Mouse (Mus musculus) adrenal gland, adult 8-10 months (tissue): ENCODE data around the gene Pglyrp1. TPM values are rescaled to one million over a fixed set of nuclear protein-coding genes. Genes with fewer than 3 reads are reported as not detected.

ENCODE experiments used
- DNase-seq: peaks from one replicate; pipeline ENCODE4 v3.0.0; 2022
- total RNA-seq, 4 experiments: library from RNA; stranded (reverse); gene quantifications; 2 replicates each; pipeline ENCODE4 v1.2.4; 2022

Gene Pglyrp1
- total RNA-seq, 4 experiments from 2014 or later = 1.3 to 2.8 (median 1.8) TPM

DNA sequence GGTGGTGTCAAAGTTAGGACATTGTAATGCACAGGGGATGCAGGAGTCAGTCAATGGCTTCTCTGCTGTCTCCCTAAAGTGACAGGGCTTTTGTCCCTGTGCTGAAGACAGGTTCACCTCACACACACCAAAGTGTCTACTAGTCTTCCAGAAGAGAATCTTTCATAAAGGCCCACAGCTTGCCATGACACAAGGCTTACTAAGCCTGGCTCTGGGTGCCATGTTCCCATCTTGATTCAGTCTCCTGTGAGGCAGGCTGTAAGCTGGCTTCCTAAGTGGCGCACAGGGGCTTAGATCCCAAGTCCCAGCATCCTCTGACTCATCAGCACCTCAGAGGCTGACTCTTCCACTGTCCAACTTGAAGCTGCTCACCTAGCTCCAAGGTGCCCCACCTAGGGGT lies 15.8 kb downstream of the Pglyrp1 start:
- DNase-seq = no peak

DNA sequence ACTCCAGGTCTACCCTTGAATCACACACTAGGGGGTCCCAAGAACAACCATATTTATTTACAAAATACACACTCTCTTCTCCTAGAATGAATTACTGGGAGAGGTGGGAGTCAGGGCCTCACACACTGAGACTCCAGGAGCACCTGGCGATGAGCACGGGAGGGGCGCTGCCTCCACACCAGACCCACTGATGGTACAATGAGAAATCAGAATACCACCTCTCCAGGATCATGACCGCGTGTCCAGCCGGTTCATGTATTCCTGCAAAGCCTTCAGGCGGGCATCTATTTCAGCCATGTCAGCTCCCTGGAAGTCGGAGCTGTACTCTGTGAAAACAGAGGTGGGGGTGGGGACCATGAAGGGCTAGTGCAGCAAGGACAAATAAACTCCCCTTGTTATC lies 19.7 kb downstream of the Pglyrp1 start:
- DNase-seq = no peak

DNA sequence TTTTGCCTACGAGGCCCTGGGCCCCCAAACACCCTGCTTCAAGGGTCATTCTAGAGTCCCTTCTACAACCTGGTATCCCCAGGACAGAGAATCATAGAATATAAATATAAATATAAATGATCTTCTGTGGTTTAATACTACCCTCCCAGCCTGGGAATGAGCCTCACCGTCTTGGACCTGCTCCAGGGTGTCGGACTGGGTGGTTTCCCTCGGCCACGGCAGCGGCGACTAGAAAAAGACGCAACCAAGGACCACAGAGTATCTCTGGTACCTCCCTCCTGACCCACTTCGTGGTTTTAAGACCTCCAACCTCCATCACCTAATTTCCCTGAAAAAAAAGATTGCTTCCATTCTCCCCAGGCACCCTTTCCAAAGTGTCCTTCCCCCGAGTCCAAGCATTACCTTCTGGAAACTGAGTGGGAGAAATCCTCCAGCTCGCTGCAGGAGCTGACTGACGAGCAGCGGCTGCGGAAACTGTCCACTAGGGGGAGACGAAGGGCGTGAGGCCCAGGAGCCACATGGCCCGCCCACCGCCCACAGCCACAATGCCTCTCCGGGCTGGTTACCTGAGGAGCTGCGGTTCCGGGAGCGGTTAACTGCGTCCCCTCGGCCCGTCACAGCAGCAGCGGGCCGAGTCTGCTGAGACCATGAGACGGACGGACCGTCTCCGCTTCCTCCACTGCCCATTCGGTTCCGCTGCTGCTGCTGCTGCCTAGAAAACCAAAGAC lies 20.9 kb downstream of the Pglyrp1 start:
- peak; percentile 70 for DNase-seq

DNA sequence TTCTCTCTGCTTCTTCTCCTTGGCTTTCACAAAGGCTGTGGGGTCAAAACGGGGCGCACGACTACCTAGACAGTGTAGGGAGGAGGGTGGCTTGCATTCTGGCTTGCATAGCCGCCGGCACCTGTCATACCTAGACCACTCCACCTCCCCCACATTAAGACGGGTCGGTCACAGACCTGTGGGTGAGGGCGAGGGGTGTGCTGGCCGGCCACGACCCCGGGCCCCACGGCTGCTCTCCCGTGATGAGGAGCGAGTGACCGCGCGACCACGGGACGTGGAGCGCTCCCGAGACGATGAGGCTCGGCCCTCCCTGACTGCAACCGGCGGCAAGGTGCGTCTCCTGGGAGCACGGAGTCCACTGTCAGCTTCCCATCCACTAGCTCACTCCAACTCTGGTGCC lies 21.9 kb downstream of the Pglyrp1 start:
- no peak for DNase-seq

DNA sequence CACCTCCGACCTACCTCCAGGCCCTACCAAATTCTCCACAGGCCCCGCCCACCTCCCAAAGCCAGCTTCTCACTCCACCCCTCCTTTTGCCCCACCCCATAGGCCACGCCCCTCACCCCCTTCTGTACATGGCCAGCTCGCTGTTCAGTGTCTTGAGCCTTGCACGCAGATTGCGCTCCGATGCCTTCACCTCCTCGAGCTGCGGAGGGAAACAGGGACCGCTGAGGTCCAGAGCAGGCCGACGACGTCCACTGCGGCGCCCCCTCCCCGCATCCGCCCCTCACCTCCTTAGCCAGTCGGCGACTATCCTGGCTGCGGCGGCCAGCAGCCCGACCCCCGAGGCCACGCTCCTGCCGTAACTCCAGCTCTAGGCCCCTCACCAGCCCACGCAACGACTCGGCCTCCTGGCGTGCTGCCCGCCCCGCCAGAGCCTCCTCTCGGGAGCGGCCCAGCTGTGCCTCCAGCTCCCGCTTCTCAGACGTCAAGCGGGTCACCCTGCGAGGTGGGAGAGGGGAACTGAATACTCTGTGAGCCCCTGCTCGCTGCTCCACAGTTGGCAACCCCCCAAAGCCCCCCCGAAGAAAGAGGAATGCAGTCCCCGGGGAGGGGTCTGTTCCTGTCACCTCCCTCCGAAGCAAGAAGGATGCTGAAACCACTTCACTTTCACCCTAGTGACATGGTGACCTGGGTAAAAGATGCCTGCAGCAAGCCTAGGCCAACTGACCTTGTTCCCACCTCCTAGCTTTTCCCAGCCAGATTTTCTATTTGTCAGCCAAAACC lies 22.7 kb downstream of the Pglyrp1 start:
- DNase-seq = peak; percentile 63

DNA sequence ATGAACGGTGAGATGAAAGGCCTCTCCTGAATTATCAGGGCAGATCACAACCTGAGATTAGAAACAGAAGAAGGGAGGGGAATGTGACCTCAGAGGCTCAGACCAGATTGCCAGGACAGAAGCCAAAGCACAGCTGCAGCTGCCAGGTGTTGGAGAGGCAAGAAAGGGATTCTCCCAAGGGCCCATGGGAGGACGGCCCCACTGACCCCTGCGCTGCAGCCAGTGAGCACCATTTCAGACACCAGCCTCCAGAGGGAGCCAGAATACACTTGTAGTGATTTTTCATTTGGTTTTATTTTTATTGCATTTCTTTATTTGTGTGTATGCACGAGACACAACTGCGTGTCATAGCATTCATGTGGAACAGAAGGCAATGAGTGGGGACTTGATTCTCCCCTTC lies 25.4 kb downstream of the Pglyrp1 start:
- DNase-seq = no peak

DNA sequence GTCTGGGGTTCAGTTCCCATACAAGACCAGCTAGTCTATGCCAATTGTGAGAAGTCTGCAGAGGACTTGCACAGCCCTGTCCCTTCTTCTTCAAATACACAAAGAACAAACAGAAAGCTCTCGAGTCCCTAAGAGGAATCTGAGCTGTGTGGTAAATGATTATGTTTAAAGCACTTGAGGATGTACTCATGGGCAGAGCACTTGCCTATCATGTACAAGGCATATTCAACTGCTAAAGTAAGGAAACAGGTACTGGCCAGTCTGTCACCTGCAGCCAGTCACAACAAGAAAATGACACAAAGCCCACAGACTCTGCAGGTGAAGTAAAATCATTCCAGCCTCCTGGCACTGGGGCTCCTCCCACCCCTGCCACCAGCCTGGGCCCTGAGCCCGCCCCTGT lies 29.4 kb downstream of the Pglyrp1 start:
- no peak for DNase-seq

DNA sequence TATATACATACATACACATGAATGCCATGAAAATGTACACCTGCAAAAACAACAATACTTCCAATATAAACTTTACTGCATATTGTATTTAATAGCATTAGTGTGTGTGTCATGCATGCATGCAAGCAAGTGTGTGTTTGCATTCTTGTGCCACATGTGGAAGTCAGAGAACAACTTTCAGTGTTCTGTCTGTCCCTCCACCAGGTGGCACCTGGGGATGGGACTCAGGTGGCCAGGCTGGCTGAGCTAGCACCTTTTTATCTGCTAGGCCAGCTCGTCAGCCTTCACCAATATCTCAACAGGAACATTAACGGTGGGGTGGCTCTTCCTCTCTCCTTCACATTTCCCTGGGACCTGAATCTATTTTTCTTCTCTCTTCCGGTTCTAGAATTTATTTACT lies 31.4 kb downstream of the Pglyrp1 start:
- DNase-seq = no peak

DNA sequence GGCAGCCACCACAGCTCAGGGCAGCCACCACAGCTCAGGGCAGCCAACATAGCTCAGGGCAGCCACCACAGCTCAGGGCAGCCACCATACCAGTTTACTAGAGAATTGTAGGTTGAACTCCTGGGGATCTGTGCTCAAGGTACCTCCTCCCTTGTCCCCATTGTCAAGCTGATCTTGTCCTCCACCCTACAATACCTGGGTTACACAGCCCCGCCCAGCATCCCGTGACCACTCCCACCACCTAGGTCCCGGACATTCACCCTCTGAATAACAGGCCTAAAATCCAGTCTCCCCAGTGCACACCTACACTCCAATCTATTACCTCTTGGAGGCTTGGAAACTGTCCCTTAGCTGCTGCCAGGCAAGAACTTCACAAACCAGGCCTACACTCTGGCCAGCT lies 33.8 kb downstream of the Pglyrp1 start:
- no peak for DNase-seq

DNA sequence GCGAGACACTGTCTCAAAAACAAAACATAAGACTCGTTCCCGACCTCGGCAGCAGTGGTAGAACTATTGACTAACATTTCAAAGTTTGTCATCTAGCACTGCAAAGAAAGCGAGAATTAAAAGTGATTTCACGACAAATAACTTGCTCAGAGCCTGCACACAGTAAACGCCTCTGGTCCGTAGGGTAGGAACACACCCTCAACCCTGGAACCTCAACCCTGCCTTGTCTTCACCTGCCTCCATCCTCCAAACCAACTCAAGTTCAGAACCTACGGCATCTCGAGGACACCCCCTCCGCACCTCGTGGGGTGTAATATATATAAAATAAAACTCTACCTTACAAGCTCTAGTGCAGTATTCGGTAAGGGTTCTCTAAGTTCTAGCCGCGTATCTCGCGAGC lies 38.7 kb downstream of the Pglyrp1 start:
- no peak for DNase-seq

DNA sequence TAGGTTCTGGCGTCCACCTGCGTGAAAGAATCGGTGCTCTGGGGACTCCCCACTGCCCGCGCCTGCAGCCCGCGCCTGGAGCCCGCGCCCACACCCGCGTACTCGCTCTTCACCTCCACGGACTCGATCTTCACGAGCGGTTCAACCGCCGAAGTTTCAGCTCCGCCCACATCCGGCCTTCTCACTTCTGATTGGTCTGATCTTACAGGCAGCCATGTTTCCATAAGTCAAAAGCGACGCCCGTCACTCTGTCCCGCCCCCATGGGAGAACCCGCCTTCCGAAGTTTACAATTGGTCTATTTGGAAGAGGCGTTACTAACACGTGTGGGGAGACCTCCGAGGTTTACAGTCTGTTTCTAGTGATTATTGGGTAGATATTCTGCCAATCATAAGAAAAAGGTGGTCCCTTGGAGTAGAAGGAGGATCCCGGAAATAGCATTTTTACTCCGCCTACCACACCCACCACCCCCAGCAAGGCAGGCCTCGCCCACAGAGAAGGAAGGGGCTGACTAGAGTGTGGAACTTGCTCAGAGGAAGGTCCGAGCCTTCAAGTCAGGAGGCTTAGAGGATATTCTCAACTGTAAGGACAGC lies 39.2 kb downstream of the Pglyrp1 start, which contains the start of gene Ccdc61:
Gene Ccdc61 (minus strand): TSS at position 175 of the 591 bp plus-strand sequence.
- DNase-seq = peak; percentile 97

DNA sequence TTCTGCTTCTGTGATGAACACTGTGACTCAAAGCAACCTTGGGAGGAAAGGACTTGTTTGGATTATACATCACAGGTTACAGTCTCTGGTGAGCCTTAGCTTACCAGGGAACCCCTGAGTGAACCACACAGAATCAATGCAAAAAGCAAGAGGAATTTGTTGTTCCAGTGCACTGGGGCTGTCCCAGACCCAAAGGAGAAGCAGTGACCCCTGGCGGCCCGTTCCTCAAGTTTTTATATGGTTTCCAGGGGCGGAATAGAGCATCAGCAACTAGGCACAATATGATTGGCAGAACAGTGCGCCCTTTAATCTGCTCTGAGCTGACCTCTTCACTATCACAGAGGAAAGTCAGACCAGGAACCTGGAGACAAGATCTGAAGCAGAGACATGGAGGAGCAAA lies 45.1 kb downstream of the Pglyrp1 start:
- no peak for DNase-seq

DNA sequence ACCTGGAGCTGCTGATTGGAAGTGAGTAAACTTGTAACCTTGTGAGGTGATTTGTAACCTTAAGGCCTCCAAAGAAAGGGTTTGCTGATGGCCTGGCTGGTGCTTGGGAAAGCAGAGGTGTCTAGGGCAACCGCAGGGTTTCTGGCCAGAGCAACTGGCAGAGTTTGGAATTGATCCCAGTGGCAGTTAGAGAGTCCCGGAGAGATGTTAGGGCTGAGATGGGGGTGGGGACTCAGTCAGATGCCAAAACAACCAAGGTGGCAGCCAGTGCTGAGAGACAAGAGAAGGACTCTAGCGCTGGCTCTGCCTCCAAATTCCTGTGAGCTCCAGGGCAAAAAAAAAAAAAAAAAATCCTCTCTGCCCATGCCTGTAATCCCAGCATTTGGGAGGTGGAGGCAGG lies 46.8 kb downstream of the Pglyrp1 start:
- DNase-seq = no peak

DNA sequence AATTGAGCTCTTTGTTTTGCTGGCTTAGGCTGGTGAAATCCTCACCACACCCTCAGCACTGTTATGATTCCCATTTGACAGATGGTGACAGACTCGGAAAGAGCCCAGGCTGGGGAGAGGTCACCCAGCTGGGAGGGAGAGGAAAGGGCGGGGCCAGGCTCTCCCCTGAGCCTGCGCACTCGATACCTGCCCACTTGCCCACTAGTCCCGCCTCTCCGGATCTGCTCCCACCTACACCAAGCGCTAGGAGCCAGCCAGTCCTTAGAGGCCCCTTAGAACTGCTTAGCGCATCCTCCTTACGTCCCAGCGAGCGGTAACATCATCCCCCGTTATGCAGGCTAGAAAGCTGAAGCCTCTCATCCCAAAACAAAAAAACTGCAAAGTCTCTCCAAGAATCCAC lies 49.9 kb downstream of the Pglyrp1 start:
- peak; percentile 63 for DNase-seq

DNA sequence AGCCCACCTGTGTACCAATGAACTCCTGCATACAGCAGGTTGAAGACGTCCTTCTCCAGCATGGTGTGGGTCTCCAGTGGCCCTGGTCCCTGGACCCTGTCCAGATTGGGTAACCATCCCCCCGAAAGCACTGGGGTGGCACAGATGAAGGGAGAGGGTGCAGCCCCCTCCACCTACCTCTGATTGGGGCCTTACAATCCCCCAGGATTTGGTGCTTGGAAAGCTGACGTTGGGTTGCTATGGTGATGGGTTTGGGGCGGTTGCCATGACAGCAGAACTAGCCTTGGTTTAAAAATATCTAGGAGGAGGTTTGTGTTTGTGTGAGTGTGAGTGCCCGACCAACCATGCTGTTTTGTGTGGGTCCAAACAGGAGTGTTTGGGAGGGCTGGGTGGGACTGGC lies 51.7 kb downstream of the Pglyrp1 start:
- no peak for DNase-seq

DNA sequence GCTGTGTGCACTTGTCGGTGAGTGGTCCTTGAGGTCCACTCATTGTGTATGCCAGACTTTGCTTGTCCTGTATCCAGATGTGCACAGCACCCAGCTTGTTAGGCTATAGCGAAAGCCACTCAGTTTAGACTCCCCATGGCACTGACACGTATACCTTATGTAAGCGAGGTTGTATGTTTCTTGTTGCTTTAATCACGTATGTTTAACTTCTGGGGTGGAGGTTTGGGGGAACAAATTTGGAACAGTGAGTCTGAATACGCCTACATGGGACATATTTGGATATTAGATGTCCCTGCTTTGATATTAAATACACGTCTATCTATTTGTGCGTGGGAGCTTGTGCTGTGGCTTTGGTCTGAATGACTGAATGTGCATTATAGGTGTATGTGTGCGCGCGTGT lies 52.1 kb downstream of the Pglyrp1 start:
- DNase-seq = no peak

DNA sequence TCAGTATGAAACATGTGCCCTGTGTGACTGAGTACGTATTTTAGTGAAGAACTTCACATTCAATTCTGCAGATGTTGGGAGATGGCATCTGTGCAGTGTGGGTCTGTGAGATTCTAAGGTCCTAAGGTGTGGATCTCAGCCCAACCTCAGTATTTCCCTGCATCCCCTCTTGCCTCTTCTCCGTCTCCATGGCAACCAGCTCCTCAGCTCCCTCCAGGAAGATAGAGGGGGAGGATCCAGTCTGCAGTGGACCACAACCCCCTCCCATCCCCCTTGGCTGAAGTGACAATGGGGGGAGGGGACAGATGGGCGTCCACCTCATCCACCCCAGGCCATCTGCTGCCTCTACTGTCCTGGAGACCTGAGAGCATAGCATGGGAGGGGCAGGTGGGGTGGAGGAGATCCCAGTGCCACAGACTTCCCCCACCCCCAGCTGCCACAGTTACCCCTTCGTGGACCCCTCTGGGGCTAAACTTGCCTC lies 52.6 kb downstream of the Pglyrp1 start:
- DNase-seq = no peak

DNA sequence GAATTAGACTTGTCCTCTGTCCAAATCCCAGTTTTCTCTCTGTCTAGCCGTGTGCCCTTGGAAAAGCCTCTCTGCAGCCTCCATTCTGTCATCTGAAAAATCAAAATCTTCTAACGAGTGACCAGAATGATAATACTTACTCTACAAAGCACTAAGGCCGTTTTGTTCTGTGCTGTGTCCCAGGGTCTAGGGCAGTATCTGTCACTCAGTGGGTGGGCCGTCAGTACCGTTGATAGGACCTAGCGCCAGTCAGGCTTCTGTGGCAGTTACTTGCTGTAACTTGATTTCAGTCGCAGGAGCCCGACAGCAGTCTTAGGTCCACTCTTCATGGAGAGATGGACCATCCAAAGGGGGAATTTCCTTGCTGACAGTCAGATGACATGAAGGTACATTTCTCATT lies 53.2 kb downstream of the Pglyrp1 start:
- no peak for DNase-seq

DNA sequence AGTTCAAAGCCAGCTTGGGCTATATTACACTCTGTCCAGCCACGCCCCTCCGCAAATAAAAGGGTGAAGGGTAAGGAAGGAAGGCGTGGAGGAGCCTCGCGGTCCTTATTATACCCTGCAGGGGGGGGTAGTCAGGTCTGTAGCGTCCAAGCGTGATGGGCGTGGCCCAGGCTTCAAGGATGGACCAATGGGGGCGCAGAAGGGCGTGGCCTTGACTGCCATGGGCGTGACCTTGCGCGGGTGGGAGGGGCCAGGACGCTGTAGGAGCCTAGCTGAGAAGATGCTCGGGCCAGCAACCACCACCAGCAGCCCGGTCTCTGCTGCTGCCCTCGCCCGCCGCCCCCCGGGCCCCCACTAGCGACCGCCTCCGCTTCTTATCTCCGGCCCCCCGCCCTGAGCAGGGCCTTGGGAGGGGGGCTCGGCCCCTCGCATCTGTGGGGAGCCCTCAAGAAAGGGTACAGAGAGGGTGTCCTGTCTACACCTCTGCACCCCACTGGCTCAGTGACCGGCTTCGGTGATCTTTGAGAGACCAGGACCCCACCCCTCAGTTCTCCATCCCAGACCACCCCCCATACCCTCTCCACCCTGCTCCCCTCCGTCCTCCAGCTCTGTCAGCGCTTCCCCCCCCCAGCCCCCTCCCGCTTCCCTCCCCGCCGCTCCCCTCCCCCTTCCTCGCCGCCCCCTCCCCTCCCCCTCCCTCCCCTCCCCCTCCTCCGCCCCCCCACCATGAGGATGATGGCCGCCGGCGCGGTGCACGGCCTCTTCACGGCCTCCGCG lies 54.2 kb downstream of the Pglyrp1 start, which contains the start of gene Nova2:
Gene Nova2 (plus strand): TSS at position 727 of the 777 bp plus-strand sequence.
- DNase-seq = peak; percentile 89

DNA sequence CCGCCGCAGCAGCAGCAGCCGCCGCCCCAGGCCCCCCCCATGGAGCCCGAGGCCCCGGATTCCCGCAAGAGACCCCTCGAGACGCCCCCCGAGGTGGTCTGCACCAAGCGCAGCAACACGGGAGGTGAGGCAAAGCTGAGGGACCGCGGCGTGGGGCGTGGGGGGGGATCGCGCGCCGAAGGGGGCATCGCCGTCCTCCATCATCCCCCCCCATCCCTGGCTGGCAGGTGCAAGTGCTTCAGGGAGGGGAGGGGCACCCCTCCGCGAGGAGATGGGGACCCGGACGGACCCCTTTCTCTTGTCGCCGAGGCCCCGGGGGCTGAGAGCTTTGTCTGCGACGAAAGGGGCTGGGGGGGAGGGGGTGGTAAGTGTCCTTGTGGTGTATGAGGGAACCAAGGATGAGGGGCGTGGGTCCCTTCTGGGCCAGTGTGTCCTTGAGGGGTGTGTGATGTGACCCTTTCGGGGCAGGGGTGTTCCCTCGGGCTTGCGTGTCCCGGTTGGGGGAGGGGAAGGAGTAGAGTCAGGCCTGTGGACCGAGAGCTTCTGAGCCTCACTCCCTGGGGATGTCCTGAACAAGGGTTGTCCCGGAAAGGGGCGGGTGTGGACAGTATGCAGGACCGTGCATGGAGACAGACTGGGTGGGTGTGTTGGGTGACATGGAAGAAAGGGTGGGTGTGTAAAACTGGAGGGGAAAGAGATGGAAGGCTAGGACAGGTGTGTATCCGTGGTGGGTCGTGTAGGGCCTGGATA lies 55.1 kb downstream of the Pglyrp1 start:
- peak; percentile 39 for DNase-seq

DNA sequence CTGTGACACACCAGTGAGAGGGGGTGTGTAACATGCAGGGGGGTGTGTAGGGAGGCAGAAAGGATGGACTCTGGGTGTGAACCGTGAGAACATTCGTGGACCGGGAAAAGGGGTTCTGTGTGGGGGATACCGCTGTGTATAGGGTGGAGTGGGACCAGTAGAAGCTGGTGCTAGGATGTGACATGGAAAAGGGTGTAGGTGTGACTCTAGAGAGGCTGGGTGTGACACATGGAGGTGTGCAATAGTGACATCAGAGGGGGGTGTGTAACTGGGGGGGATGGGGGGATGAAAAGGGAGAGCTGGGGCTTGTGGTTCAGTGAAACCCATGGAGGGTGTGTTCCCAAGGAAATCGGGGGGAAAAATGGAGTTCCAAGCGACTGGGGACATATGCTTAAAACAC lies 55.8 kb downstream of the Pglyrp1 start:
- no peak for DNase-seq

DNA sequence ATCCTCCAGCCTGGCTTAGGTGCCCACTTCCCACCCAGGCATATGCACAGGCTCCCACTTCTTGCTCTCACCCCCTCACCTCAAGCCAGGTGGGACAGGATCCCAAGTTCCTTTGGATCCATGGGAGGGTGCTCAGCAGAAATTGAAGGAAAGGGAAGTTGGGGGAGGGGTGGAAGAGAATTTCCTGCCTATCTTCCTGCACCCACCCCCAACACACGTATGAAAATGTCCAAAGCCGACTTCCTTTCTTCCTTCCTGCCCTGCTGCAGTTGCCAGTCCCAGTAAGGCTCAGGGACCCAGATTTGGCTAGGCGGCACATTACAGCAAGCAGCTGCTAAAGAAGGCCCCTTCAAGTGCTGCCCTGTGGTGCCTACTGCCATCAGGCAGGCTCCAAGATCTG lies 56.6 kb downstream of the Pglyrp1 start:
- DNase-seq = peak; percentile 21
